Mouse (Mus musculus) ES-E14 (cell line): ENCODE measurements around the gene Vmn1r218.

Experiments used
- CHD2 ChIP-seq: IDR thresholded peaks from 2 replicates; pipeline ENCODE4 v1.6.1; 2014; ENCODE audit warnings: mild to moderate bottlenecking, low read depth, low read length, inconsistent platforms
- HCFC1 ChIP-seq: IDR thresholded peaks from 2 replicates; pipeline ENCODE4 v1.6.1; 2012; ENCODE audit warnings: low read length, inconsistent platforms, borderline replicate concordance; ENCODE audit not compliant: insufficient read depth
- ZC3H11A ChIP-seq: IDR thresholded peaks from 2 replicates; pipeline ENCODE4 v1.6.1; 2012; ENCODE audit warnings: low read depth, mild to moderate bottlenecking, inconsistent platforms, low read length, borderline replicate concordance

GRCm38 (mm10) chr13:23159012-23159411 is 26.1 kb downstream of the Vmn1r218 start, which contains the start of gene Vmn1r219:
- no peak for TF ChIP-seq CHD2
- TF ChIP-seq HCFC1: no peak
- TF ChIP-seq ZC3H11A: no peak
